Mouse (Mus musculus): ENCODE data around the gene Cebpg. TPM values are rescaled to one million over a fixed set of nuclear protein-coding genes. Genes with fewer than 3 reads are reported as not detected.

Gene Cebpg
- total and polyA plus RNA-seq, 3 experiments, result 6.0 to 26.1 (median 21.9) TPM

GRCm38 (mm10) chr7:35046091-35046490 lies 10.3 kb downstream of the Cebpg start:
- 87% methylated on average over 4 of the region's 4 CpGs for WGBS
- no peak overlapping the region for H3K27ac ChIP-seq
- intact Hi-C loops (cut with DNase I), result no loop called here

GRCm38 (mm10) chr7:35044719-35045118 lies 11.7 kb downstream of the Cebpg start:
- no peak overlapping the region for H3K27ac ChIP-seq
- peaks cover 4% of the 10 kb centered on the region; the same call in 1 of the 2 replicates for H3K79me2 ChIP-seq (replicated peaks; ENCODE audit: control insufficient read depth, insufficient read depth, low read length)
- intact Hi-C loops (cut with DNase I), result no loop called here
- no peak for TF ChIP-seq EP300 (IDR thresholded peaks at IDR 0.05; ENCODE audit: insufficient read depth, low read depth, low read length)
- TF ChIP-seq CTCF (IDR thresholded peaks at IDR 0.05), result peak; percentile 51
- no peak for TF ChIP-seq POLR2A (IDR thresholded peaks at IDR 0.05; ENCODE audit: insufficient read depth, low read depth, low read length)
- H3K27me3 ChIP-seq (ENCODE audit: control insufficient read depth, insufficient read depth, low read length), result no peaks in the 10 kb centered on the region
- no peak overlapping the region for H3K4me3 ChIP-seq
- H3K36me3 ChIP-seq (ENCODE audit: control insufficient read depth, insufficient read depth, low read length), result peaks cover 21% of the 10 kb centered on the region
- 72% methylated on average over 2 of the region's 2 CpGs for WGBS
- no peak for DNase-seq
- H3K4me1 ChIP-seq (ENCODE audit: control insufficient read depth, insufficient read depth, low read length), result peaks cover 19% of the 10 kb centered on the region
- H3K9ac ChIP-seq (ENCODE audit: low read depth, low read length), result no peak overlapping the region

More at GRCm38 (mm10) chr7:35046091-35046490, 10.3 kb downstream of the Cebpg start:
- Histone ChIP-seq H3K36me3 (ENCODE audit: control insufficient read depth, insufficient read depth, low read length) (peaks cover 25% of the 10 kb centered on the region), H3K9ac (ENCODE audit: low read depth, low read length) (no peak overlapping the region), H3K79me2 (replicated peaks; ENCODE audit: control insufficient read depth, insufficient read depth, low read length) (peaks cover 4% of the 10 kb centered on the region; the same call in 1 of the 2 replicates), H3K4me3 (no peak overlapping the region), H3K27me3 (ENCODE audit: control insufficient read depth, insufficient read depth, low read length) (no peaks in the 10 kb centered on the region), H3K4me1 (ENCODE audit: control insufficient read depth, insufficient read depth, low read length) (peaks cover 14% of the 10 kb centered on the region)
- no peak for DNase-seq
- no peak for TF ChIP-seq CTCF (IDR thresholded peaks at IDR 0.05)

GRCm38 (mm10) chr7:35043266-35043817 lies 13.0 kb downstream of the Cebpg start:
- peaks cover 13% of the 10 kb centered on the region for H3K36me3 ChIP-seq (ENCODE audit: control insufficient read depth, insufficient read depth, low read length)
- 0 out of 2 replicates have a peak, but pooled peaks cover 1% of the 10 kb centered on the region for H3K79me2 ChIP-seq (replicated peaks; ENCODE audit: control insufficient read depth, insufficient read depth, low read length)
- no peaks in the 10 kb centered on the region for H3K27me3 ChIP-seq (ENCODE audit: control insufficient read depth, insufficient read depth, low read length)
- TF ChIP-seq POLR2A (IDR thresholded peaks at IDR 0.05; ENCODE audit: insufficient read depth, low read depth, low read length) (no peak), CTCF (IDR thresholded peaks at IDR 0.05) (no peak), EP300 (IDR thresholded peaks at IDR 0.05; ENCODE audit: insufficient read depth, low read depth, low read length) (no peak)
- no peak overlapping the region; the same call in 1 of the 2 replicates for H3K27ac ChIP-seq
- 92% methylated on average over 10 of the region's 10 CpGs for WGBS
- H3K4me3 ChIP-seq, result no peak overlapping the region
- intact Hi-C loops (cut with DNase I), result loop anchor here (2.0 kb wide), 1 partner anchor 17 kb away; no protein-coding TSS in a partner anchor
- H3K4me1 ChIP-seq (ENCODE audit: control insufficient read depth, insufficient read depth, low read length), result peaks cover 19% of the 10 kb centered on the region
- H3K9ac ChIP-seq (ENCODE audit: low read depth, low read length), result no peak overlapping the region
- no peak for DNase-seq

GRCm38 (mm10) chr7:35042759-35043217 lies 13.6 kb downstream of the Cebpg start:
- 54% methylated on average over 5 of the region's 5 CpGs for WGBS
- Histone ChIP-seq H3K36me3 (ENCODE audit: control insufficient read depth, insufficient read depth, low read length) (peaks cover 9% of the 10 kb centered on the region), H3K4me3 (no peak overlapping the region), H3K27me3 (ENCODE audit: control insufficient read depth, insufficient read depth, low read length) (no peaks in the 10 kb centered on the region), H3K27ac (peak overlapping the region; percentile 17), H3K79me2 (replicated peaks; ENCODE audit: control insufficient read depth, insufficient read depth, low read length) (0 out of 2 replicates have a peak, but pooled peaks cover 1% of the 10 kb centered on the region), H3K4me1 (ENCODE audit: control insufficient read depth, insufficient read depth, low read length) (peaks cover 17% of the 10 kb centered on the region), H3K9ac (ENCODE audit: low read depth, low read length) (no peak overlapping the region)
- TF ChIP-seq CTCF (IDR thresholded peaks at IDR 0.05) (no peak), EP300 (IDR thresholded peaks at IDR 0.05; ENCODE audit: insufficient read depth, low read depth, low read length) (0 out of 2 replicates have a peak, but pooled peaks have one; percentile 38)
- DNase-seq, result peak; percentile 40 to 55
- intact Hi-C loops (cut with DNase I), result loop anchor here (2.0 kb wide), 1 partner anchor 16 kb away; no protein-coding TSS in a partner anchor

- H3K36me3 ChIP-seq (ENCODE audit: control insufficient read depth, insufficient read depth, low read length), result peaks cover 8% of the 10 kb centered on the region
Measured at GRCm38 (mm10) chr7:35042209-35042554, 14.2 kb downstream of the Cebpg start.

More at GRCm38 (mm10) chr7:35042209-35042554, 14.2 kb downstream of the Cebpg start:
- H3K4me1 ChIP-seq (ENCODE audit: control insufficient read depth, insufficient read depth, low read length), result peaks cover 18% of the 10 kb centered on the region
- H3K9ac ChIP-seq (ENCODE audit: low read depth, low read length), result no peak overlapping the region
- no peaks in the 10 kb centered on the region for H3K27me3 ChIP-seq (ENCODE audit: control insufficient read depth, insufficient read depth, low read length)
- no peak for TF ChIP-seq EP300 (IDR thresholded peaks at IDR 0.05; ENCODE audit: insufficient read depth, low read depth, low read length)
- TF ChIP-seq POLR2A (IDR thresholded peaks at IDR 0.05; ENCODE audit: insufficient read depth, low read depth, low read length), result no peak
- no peak for TF ChIP-seq CTCF (IDR thresholded peaks at IDR 0.05)
- peak overlapping the region; percentile 17; the same call in 1 of the 2 replicates for H3K27ac ChIP-seq
- intact Hi-C loops (cut with DNase I), result loop anchor here (2.0 kb wide), 1 partner anchor 15 kb away; no protein-coding TSS in a partner anchor
- H3K4me3 ChIP-seq, result no peak overlapping the region
- no peak for DNase-seq
- 0 out of 2 replicates have a peak, but pooled peaks cover 1% of the 10 kb centered on the region for H3K79me2 ChIP-seq (replicated peaks; ENCODE audit: control insufficient read depth, insufficient read depth, low read length)
